In the genomic region with DNA sequence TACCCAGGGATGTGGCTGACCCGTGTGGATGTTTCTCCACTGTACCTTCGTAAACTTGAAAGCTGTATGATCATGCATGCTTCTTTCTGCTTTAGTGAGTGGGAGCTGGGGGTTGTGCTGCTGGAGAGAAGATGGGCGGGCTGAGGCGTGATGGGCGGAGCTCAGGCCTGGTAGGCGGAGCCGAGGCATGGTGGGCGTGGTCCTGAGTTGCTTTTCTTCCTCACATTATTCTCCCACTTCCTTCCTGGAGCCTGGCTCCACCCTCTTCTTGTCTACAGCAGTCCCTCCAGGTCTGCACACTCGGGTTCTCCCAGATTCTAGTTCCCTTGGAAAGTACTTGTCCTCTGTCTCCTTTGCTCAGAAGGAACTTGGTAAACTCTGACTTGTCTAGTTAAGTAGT, we compare ENCODE assay signal across 25 mouse cellular contexts.
DNase-seq lines count a peak whose midpoint lies in the region.
"Had no signal": no experiment of that assay in that cellular context is flagged by ENCODE, and none has a peak within 500 bp of the region (broad histone marks: within the 10 kb centered on the region; RNA-seq: fewer than 3 reads in every experiment).

No protein-coding gene starts in this region.

- WGBS in hindbrain, embryonic 10.5 days = 77% methylated on average over 9 of the region's 9 CpGs

- no peaks in the 10 kb centered on the region for H3K4me1 ChIP-seq in hindbrain, embryonic 10.5 days (replicated peaks)
- H3K4me1 ChIP-seq: embryonic facial prominence, embryonic 12.5 days; embryonic facial prominence, embryonic 15.5 days; forebrain, embryonic 15.5 days; heart, embryonic 12.5 days; heart, embryonic 15.5 days; hindbrain, embryonic 12.5 days; hindbrain, embryonic 15.5 days had no signal

- intact Hi-C loops in gastrocnemius, postnatal 36 days (cut with DNase I) = no loop called here

- no peak overlapping the region for H3K27ac ChIP-seq in hindbrain, embryonic 10.5 days
- H3K27ac ChIP-seq: embryonic facial prominence, embryonic 12.5 days; embryonic facial prominence, embryonic 15.5 days; forebrain, embryonic 15.5 days; heart, embryonic 15.5 days; hindbrain, embryonic 12.5 days; hindbrain, embryonic 15.5 days had no signal

- H3K36me3 ChIP-seq in hindbrain, embryonic 10.5 days = no peaks in the 10 kb centered on the region
- H3K36me3 ChIP-seq: embryonic facial prominence, embryonic 12.5 days; embryonic facial prominence, embryonic 15.5 days; forebrain, embryonic 15.5 days; heart, embryonic 12.5 days; heart, embryonic 15.5 days; hindbrain, embryonic 12.5 days; hindbrain, embryonic 15.5 days had no signal

- H3K9me3 ChIP-seq in hindbrain, embryonic 10.5 days = no peaks in the 10 kb centered on the region
- H3K9me3 ChIP-seq: embryonic facial prominence, embryonic 12.5 days; embryonic facial prominence, embryonic 15.5 days; forebrain, embryonic 15.5 days; heart, embryonic 12.5 days; heart, embryonic 15.5 days; hindbrain, embryonic 12.5 days; hindbrain, embryonic 15.5 days had no signal

- no peaks in the 10 kb centered on the region for H3K27me3 ChIP-seq in hindbrain, embryonic 10.5 days (ENCODE audit: insufficient read depth, poor library complexity, severe bottlenecking)
- H3K27me3 ChIP-seq: CH12.LX; embryonic facial prominence, embryonic 12.5 days; embryonic facial prominence, embryonic 15.5 days; forebrain, embryonic 15.5 days; heart, embryonic 12.5 days; heart, embryonic 15.5 days; hindbrain, embryonic 12.5 days; hindbrain, embryonic 15.5 days had no signal

- H3K4me3 ChIP-seq in hindbrain, embryonic 10.5 days = no peak overlapping the region
- H3K4me3 ChIP-seq: embryonic facial prominence, embryonic 12.5 days; embryonic facial prominence, embryonic 15.5 days; forebrain, embryonic 15.5 days; heart, embryonic 12.5 days; heart, embryonic 15.5 days; hindbrain, embryonic 12.5 days; hindbrain, embryonic 15.5 days had no signal

- peak; percentile 24 for DNase-seq in 3134 (ENCODE audit: extremely low read depth, insufficient read length, low spot score)
- peak; percentile 67 for DNase-seq in ES-CJ7 (ENCODE audit: low read depth, low spot score)
- DNase-seq in R1 (ENCODE audit: low read depth, low spot score) = peak; percentile 88
- DNase-seq in testis, postnatal 10 days (ENCODE audit: low spot score) = peak; percentile 46
- DNase-seq in liver = no peak
- DNase-seq in gastrocnemius, postnatal 36 days = no peak
- no peak for DNase-seq in hindbrain, embryonic 10.5 days (ENCODE audit: low spot score)
- DNase-seq: adrenal gland, postnatal 10 days; adrenal gland, postnatal 36 days; cerebellum, adult 18-20 months; cerebellum, adult 9-10 months; cerebellum, postnatal 14 days; gastrocnemius, postnatal 10 days; heart, adult 18-20 months; heart, postnatal 10 days; heart, postnatal 4 days; kidney, adult 2 months had no signal

Comparison
In these comparisons a context has a peak if more than half of its experiments do, and no peak if none do; other contexts are left out.
1. DNase-seq: peak in 3134 (single experiment), ES-CJ7 (single experiment), R1 (single experiment) and testis, postnatal 10 days (single experiment); none in liver (single experiment), gastrocnemius, postnatal 36 days (0 of 2) and hindbrain, embryonic 10.5 days (single experiment).